Mouse (Mus musculus) CH12F3 (cell line): Measurements from ENCODE around the gene Peak1.

Source experiments
- in situ Hi-C: fragments of 300-500 bp; cut with MboI; formaldehyde crosslinking; loops from 2 replicates; pipeline ENCODE4 v1.14.3; 2020; ENCODE audit warnings: low sequenced_read_pairs

The Peak1 gene

GRCm38 (mm10) chr9:56204316-56204715 lies 213.6 kb downstream of the Peak1 start:
- in situ Hi-C loops = no loop called here

- in situ Hi-C loops = no loop called here
Measured at GRCm38 (mm10) chr9:56200645-56201314, 217.1 kb downstream of the Peak1 start.

GRCm38 (mm10) chr9:56200200-56200599 lies 217.7 kb downstream of the Peak1 start:
- in situ Hi-C loops = no loop called here

GRCm38 (mm10) chr9:56196921-56197320 lies 220.9 kb downstream of the Peak1 start:
- in situ Hi-C loops = no loop called here

- in situ Hi-C loops = no loop called here
Measured at GRCm38 (mm10) chr9:56195193-56195592, 222.7 kb downstream of the Peak1 start.

- in situ Hi-C loops = no loop called here
Measured at GRCm38 (mm10) chr9:56191498-56192455, 226.1 kb downstream of the Peak1 start.

GRCm38 (mm10) chr9:56180118-56180781 lies 237.6 kb downstream of the Peak1 start:
- in situ Hi-C loops = no loop called here

- in situ Hi-C loops = no loop called here
Measured at GRCm38 (mm10) chr9:56179416-56180117, 238.3 kb downstream of the Peak1 start.

GRCm38 (mm10) chr9:56177354-56177753 lies 240.5 kb downstream of the Peak1 start:
- in situ Hi-C loops = no loop called here

GRCm38 (mm10) chr9:56175316-56175715 lies 242.6 kb downstream of the Peak1 start:
- in situ Hi-C loops = no loop called here

- in situ Hi-C loops = no loop called here
Measured at GRCm38 (mm10) chr9:56167690-56168089, 250.2 kb downstream of the Peak1 start.

GRCm38 (mm10) chr9:56166161-56166560 lies 251.7 kb downstream of the Peak1 start:
- in situ Hi-C loops = no loop called here

- in situ Hi-C loops = no loop called here
Measured at GRCm38 (mm10) chr9:56165377-56165776, 252.5 kb downstream of the Peak1 start, which contains the start of gene Tspan3. Tspan3 (minus strand) TSS chr9:56165477.

- in situ Hi-C loops = no loop called here
Measured at GRCm38 (mm10) chr9:56160341-56161141, 257.3 kb downstream of the Peak1 start.

- in situ Hi-C loops = no loop called here
Measured at GRCm38 (mm10) chr9:56159456-56159855, 258.4 kb downstream of the Peak1 start.

- in situ Hi-C loops = no loop called here
Measured at GRCm38 (mm10) chr9:56158077-56158476, 259.8 kb downstream of the Peak1 start.

GRCm38 (mm10) chr9:56154572-56154971 lies 263.3 kb downstream of the Peak1 start:
- in situ Hi-C loops = no loop called here

GRCm38 (mm10) chr9:56152482-56153007 lies 265.3 kb downstream of the Peak1 start:
- in situ Hi-C loops = no loop called here

- in situ Hi-C loops = no loop called here
Measured at GRCm38 (mm10) chr9:56151745-56152481, 266.0 kb downstream of the Peak1 start.
